Mouse (Mus musculus) megakaryocyte-erythroid progenitor cell, adult 5-6 weeks (primary cell): Measurements from ENCODE around the gene Blzf1. TPM values are rescaled to one million over a fixed set of nuclear protein-coding genes. Genes with fewer than 3 reads are reported as not detected.

Experiments used
- ATAC-seq: replicated peaks from 2 replicates; pipeline ENCODE4 v1.8.0; 2016; ENCODE audit warnings: mild to moderate bottlenecking, inconsistent platforms; ENCODE audit not compliant: severe bottlenecking, poor library complexity, low FRiP score, low TSS enrichment
- total RNA-seq, 2 experiments: library from RNA; stranded (forward) in 1 of 2; stranded (reverse) in 1 of 2; fragments of 200-1000, 215-1000 nt in 1 of 2; fragments of >200 nt in 1 of 2; fragmentation: Nextera tagmentation in 1 of 2; gene quantifications; 2 replicates each; pipeline ENCODE4 v1.2.3; 2014 to 2017

Blzf1 gene
- total RNA-seq, 2 experiments from 2014 or later = 23.3 to 42.8 TPM

DNA sequence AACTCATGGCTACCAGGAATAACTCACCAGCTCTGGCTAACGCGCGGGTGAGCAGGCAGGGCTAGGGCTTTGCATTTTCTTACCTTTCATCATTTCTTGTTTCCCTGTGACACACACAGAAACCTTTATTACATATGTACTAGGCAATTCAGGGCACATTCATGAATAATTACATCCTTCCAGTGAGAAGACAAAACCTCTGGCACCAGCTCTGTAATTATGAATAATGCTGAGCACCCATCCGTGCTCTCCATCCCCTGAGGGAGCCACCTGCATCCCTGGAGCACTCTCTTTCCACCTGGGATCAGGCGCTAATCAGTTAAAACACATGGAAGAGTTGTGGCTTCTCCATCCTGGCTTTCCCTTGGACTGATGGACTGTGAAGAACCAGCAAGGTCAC lies 3.5 kb downstream of the Blzf1 start, which contains the start of gene Nme7:
Gene Nme7, plus strand, starts transcription at position 301 of the 400 bp plus-strand sequence.
- ATAC-seq = no peak

DNA sequence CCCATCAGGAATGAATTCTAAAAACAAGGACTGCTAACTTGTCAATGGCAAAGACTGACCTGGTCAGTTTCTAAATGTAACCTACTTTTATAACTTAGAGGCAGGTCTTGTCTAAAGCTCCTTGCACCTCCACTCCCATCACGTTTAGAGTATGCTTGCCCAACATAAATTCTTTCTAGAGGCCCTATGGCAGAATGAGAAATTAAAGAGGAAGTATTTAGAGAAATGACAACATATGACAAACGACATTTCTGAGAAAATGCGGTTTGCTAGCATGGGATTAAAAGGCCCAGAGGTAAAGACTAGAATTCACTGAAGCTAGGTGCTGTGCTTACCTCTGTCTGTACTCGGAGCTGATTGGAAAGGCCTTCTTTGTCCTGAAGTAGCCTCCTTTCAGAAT lies 5.3 kb downstream of the Blzf1 start:
- ATAC-seq = no peak

DNA sequence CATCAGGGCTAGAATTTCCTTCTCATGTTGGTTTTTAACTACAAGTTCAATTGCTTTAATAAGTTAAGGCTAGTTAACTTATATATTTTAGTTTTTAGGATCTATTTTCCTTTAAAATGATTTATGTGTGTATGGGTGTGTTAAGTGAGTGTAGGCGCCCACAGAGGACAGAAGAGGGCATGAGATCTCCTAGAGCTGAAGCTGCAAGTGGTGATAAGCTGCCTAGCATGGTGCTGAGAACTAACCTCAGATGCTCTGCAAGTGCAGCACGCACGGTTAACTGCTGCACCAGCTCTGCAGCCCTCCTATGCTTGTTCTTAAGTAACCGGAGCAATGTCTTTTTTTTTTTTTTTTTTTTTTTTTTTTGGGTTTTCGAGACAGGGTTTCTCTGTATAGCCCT lies 10.8 kb downstream of the Blzf1 start:
- peak; percentile 65; the same call in 1 of the 2 replicates for ATAC-seq

DNA sequence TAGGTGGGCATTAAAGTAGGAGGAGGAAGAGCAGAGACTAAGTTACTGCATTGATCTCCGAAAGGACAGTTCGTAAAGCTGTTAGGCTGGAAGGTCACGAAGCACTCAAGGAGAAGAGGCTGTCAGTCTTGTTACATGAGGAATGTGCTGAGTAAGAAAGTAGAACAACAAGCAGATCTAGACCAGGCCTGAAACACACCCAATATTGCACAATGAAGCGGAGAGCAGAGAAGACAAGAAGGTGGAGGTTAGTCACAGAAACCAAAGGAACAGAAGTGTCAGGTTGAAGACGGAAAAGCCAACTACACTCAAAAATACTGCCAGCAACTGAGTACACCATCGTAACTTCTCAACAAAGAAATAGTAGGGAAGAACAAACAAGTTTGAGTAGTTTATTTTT lies 13.2 kb downstream of the Blzf1 start:
- no peak for ATAC-seq

DNA sequence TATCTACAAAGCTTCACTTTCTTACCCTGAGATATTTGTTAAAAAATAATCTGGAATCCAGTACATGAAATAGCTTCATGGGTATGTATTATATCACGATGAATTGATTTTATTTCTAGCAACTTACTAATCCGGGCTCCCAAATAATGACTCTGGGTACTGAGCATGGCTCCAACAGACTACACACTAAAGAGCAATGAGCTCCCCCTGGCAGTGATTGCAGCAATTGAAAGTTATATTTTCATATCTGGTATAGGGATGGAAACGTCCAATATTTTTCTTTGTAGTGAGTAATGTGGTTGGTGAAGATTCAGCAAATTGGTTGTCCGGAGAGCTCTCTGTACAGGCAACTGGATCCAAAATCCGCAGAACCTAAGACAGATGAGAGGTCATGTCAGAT lies 15.2 kb downstream of the Blzf1 start:
- no peak for ATAC-seq

DNA sequence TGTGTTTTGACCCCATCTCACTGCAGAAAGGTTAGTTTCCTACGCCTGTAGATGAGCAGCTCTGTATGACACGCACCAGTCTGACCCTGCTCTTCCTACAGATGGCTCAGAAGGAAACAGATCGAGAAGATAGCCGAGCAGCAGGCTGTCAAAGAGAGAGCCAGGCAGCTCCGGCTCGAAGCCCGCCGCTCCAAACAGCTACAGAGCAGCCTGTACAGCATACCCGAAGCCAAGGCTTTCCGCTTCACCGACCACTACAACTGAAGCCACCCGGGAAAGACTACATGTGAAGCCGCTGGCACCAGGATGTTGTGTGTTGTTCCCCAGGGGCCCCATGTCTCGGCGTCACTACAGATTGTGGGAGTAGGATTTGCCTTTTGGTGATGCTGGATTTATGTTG lies 19.9 kb downstream of the Blzf1 start:
- ATAC-seq = no peak

DNA sequence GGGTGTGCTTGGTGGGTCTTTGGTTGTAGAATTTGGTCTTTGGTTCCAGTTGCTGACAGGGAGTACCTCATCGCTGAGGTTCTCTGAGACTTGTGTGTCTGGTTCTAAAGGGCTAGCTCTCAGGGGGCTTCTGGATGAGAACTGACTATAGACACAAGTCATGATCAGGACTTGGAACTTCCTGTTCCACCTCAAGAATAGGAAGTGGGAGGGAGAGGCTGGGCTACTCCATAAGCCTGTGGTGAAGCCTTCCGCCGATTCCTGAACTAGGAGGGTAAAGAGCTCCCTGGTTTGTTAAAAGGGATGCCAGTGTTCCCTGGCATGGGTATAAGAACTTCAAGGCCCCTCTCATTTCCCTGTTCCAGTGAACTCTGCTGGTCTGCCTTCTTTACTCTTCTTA lies 23.3 kb downstream of the Blzf1 start:
- ATAC-seq = no peak

DNA sequence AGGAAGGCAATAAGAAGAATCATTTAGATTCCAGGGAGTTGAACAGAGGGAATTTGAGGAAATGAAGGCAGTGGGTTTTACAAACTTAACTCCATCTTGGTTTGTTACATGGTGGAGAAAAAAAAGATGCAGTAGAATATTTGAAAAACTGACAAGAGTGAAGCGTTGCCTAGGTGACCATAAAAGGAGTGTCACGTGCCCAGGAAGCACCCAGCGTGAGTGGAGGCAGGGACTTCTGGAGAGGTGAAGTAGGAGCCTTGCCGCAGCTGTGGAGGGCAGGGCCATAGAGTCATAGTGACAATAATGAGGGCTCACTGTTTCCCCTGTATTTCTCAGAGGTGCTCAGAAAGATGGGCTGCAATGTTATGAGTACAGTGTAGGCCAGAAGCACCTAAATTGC lies 28.0 kb downstream of the Blzf1 start:
- no peak for ATAC-seq

DNA sequence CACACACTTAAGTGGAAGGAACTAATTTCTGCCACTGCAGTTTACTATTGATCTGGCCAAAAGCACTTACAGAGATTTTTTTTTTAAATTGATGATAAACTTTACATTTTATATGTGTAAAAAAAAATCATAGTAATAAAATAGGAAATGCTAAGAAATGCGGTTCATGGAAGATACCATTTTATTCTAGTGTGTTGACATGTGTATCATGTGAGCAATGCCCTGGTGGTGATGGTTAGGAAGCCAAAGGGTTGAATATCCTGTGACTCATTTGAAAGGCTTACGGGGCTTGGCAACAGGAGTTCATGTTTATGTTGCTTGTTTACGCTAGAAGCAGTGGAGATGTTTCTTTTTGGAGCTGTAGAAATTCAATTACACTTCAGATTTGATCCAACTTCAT lies 30.7 kb downstream of the Blzf1 start:
- ATAC-seq = no peak

DNA sequence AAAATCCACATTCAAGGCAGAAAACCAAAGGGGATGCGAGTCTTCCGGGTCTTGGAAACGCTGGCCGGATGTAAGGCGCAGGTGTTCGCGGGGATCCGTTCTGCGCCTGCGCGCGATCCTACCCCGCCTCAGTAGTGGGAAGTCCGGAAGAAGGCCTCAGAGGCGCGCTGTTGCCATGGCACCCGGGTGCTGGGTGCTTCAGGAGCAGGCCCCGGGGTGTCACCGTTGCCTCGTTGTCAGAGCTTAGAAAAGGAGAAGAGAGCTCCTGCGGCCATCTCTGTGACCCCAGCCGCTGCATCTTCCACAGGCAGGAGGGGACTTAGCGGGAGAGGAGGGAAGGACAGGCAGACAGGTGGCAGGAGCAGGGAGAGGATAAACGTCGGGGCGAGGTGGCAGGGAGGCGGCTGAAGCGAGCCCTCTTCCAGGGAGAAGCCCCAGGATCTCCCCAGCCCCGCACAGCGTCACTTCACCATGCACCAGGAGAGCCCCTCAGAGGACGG lies 31.8 kb downstream of the Blzf1 start, which contains the start of gene Ccdc181:
Gene Ccdc181, plus strand, starts transcription at position 131 of the 500 bp plus-strand sequence.
- peak; percentile 100 for ATAC-seq

DNA sequence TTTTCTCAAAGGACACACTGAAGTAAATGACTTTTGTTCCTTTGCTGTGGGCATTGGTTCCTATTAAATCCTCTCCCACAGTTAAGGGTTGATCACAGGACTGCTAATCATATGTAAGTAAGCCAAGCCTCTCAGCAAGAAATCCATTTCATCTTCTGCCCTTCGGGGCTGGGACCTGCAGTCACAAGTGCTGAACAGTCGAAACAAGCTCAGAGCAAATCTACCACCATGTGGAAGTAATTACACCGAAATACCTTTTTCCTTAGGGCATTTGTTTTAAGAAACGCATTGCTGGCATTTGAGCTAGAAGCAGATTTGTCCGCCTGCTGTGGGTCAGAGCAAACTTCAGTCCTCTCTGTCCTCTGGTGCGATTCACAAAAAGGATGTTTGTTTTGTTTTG lies 33.6 kb downstream of the Blzf1 start:
- ATAC-seq = no peak

DNA sequence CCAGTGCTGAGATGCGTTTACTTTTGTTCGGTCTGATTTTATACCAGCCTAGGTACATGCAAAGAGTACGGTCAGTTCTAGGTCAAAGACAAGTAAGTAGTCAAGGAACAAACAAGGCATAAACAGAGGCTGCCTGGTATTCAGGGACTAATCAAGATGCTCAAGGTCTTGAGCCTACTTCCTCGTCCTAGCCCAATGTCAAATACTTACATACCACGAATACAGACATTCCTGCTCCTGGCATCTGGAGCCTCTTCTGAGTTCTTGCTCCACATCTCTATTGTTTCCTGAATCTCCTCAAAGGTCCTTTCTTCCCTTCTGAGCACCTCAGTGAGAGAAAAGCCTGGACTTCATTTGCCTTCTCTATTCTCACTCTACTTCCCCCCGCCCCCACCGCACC lies 36.3 kb downstream of the Blzf1 start:
- no peak for ATAC-seq

DNA sequence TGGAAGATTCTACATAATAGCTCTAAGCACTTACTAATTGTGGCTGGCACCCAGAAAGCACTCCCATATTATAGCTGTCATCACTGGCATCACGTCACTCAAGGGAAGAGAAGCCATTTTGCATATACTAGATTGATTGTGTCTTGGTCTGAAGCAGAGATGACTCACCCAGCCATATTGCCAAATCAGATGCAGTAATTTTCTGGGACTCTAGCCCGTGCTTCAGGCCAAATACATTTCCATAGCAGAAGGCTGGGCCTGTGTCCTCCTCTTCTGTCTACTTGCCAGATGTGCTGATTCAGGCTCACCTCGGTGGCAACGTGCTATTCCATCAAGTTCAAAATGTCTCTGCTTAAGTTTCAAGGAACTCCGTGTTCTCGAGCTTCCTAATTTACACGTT lies 45.7 kb downstream of the Blzf1 start:
- no peak for ATAC-seq

DNA sequence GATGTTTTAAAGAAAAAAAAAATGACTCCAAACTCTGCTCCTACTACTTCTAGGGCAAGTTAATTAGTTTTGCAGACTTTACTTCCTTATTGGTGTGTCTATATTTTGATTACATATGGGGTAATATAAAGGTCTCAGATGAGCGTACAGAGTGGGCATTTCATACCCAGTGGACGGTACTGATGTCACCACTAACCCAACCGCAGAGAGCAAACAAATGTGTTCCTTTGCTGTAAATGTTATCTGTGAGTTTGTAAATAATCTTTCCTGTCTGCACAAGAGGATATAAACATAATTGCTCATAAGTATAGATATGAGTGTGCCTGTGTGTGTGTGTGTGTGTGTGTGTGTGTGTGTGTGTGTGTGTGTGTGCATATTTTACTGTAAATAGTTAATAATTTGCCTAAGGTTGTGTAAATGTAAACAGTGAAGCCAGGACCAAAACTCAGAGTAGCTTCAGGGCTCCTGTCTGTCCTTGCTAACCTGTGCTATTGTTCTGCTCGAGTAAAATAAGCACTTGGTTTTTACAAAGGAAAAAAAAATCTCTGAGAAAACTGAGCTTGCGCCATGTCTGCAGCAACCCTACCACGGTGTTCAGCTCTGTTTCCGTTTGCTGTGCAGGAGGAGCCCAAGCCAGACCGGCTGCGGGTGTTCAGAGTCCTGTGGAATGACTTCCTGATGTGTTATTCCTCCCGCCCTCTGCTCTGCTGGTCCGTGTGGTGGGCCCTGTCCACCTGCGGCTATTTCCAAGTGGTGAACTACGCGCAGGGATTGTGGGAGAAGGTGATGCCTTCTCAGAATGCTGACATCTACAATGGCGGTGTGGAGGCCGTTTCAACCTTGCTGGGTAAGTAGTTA lies 46.9 kb downstream of the Blzf1 start:
- no peak for ATAC-seq

DNA sequence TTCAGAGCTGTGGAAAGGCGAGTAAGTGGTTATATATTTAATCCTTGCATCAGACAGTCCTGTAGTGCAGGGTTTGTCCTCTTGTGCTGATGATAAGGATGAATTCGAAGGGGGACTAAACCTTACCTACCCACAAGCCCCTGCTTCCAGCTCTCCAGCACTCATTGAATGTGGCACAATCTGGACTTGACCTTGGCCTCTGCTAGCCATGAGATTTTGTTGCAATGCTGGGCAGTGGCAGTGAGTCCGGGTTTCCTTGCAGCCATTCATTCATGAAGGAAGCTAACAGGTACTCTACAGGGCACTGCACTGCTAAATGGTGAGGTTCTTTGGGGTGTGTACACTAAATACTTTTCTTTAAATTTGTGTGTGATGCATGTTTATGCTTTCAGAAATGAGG lies 52.5 kb downstream of the Blzf1 start:
- ATAC-seq = peak; percentile 16; the same call in 1 of the 2 replicates

DNA sequence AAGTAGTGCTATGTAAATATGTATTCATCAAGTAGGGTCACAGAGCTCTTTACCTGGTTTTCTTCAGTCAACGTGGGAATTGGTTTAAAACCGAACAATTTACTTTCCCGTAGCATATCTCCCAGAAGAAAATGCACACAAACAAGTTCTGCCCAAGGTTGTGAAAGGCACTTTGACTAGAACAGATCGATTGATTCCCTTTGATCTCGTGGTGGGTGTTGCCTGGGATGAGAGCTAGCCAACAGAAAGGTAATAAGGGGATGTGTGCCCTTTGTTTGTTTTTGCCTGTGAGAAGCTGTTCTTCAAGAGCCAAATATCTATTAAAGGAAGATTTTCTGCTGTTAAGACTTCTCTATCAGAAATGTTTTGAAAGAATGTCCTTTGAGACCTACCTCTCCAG lies 54.7 kb downstream of the Blzf1 start:
- ATAC-seq = no peak

DNA sequence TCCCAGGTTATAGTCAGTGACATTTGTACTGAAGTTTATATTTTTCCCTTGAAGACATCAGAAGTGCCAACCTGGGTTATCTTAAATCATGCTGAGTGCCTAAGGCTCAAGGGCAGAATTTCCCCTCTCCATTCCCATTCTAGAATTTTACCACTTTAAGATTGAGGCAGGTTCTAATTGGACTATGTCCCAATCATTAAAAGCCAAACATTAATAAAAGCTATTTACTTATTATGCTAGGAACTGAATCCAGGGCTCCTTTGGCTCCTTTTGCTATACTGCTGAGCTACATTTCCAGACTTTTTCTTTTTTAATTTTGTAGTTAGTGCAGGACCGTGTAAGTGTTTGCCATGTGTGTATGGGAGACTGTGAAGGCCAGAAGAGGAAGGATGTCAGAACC lies 55.9 kb downstream of the Blzf1 start:
- ATAC-seq = no peak

DNA sequence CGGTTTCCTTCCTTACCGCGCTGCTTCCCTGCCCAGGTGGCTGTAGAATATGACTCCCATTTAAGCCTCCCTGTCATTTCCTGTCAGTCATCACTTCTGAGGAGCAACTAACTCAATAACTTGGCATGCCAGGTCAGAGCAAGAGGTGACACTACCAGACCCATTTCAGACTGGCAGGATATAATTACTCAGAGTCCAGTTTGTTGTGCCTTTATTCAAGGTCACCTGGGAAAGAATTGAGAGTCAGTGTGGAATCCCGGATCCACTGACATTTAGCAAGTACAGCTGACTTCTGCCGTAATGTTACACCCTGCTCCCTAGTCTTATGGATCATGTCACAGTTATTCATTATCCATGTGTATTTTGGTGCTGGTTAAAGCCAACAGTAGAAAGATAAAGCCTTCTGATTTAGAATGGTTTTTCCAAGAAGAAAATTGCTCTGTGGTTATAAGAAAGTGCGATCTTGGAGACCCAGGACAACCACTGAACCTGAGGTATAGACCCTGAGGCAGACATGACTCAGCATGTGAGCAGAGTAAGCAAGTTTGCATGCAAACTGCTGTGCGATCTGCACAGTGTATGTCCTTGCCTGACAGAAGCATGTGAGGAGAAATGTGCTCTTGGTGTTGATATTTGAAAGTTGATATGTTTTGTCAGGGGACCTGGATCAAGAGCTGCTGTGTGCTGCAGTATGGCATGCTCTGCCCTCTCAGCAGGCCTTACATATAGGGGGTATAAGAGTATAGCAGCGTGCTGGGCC lies 56.7 kb downstream of the Blzf1 start:
- peak; percentile 35; the same call in 1 of the 2 replicates for ATAC-seq

DNA sequence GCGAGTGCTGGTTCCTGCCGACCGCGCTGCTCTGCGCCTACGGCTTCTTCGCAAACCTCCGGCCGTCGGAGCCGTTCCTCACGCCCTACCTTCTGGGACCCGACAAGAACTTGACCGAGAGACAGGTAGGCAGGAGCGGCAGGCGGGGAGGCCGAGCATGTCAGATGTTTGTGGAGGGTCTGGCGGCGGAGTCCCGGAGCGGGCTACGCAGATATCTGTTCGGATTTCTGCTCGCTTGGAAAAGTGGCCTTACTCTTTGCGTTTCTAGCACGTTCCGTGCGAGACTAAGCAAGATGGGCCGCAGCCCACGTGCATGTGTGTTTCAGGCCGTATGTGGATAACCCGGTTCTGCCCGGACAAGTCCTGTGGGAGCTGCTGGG lies 58.0 kb downstream of the Blzf1 start:
- ATAC-seq = peak; percentile 24

DNA sequence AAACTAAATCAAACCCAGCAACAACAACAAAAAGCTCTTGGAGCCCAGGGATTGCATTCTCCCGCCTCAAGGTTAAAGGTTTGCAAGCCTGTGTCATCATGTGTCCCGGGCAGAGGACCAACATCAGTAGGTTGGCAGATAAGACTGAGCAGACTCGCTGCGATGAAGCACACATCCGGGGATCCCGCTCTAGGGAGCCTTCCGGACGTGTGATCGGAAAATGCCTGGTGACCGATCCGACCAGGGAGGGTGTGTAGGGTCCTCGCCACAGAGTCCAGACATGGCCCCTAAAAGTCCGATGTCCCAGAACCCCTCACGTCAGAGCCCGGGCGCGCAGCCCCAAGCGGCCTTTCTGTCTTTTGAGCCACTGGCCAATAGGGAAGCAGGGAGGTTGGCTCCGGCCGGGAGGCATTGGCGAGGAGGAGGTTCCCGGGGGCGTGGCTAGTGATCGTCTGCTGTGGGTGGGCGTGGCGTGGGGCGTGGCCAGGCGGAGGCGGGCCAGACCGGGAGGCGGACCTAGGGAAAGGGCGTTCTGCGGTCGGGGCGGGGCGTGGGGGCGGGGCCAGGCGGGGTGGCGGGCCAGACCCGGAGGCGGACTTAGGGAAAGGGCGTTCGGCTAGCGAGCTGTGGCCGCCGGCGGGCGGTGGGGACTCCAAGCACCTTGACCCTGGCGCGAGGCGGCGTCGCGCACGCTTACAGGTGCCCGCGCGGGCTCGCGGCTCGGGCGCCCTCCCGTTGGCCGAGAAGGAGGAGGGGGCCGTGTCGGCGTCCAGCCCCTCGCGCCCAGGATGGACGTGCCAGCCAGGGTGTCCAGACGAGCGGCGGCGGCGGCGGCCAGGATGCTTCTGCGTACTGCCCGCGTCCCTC lies 58.6 kb downstream of the Blzf1 start, which contains the start of gene Slc19a2:
Gene Slc19a2, plus strand, starts transcription at position 582 of the 867 bp plus-strand sequence.
- ATAC-seq = peak; percentile 91
